Mouse (Mus musculus) stomach, postnatal 0 days (tissue): ENCODE data around the gene Tex52.

ENCODE experiments used
- CTCF ChIP-seq: IDR thresholded peaks from 2 replicates; pipeline ENCODE4 v1.5.1; 2016; ENCODE audit warnings: antibody characterized with exemption, low read depth, mild to moderate bottlenecking, moderate library complexity
- EP300 ChIP-seq: optimal IDR thresholded peaks from 2 replicates; pipeline ENCODE3; 2016; ENCODE audit warnings: antibody characterized with exemption

DNA sequence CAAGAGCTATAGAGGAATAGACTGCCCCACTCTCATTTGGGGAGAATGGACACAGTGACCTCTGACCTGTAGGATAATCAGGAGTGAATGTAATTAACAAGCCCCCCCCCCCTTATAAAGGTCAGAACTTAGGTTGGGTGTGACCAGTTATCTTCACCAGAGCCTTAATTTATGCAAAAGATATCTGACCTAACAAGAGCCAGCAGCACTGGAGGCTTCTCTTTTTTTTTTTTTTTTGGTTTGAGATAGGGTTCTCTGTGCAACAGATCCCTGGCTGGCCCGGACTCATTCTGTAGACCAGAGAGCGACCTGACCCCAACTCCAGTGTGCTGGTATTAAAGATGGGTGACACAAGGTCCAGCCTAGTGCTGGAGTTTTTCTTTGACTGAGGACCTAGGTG is 54.0 kb downstream of the Tex52 start:
- TF ChIP-seq CTCF: no peak
- no peak for TF ChIP-seq EP300
